Mouse (Mus musculus): ENCODE results near the gene Rnf212. TPM values are rescaled to one million over a fixed set of nuclear protein-coding genes. Genes with fewer than 3 reads are reported as not detected.
A peak's percentile ranks its signal among the peaks of the same experiment; 100 is the strongest.
"Not testable (repeated sequence)": the region's sequence is repeated elsewhere in the genome, so short reads cannot be mapped to it uniquely, and the experiment has no call there.

Gene Rnf212
- 1.4 and 2.5 TPM in 2 replicates for polyA plus RNA-seq (2012; rRNA removed)

GRCm38 (mm10) chr5:108774630-108775306 is at the start of gene Rnf212:
Gene Rnf212 (minus strand): TSS chr5:108774982.
- no peak for TF ChIP-seq POLR2A (IDR thresholded peaks at IDR 0.05; ENCODE audit: low read depth, low read length)
- no peak for TF ChIP-seq CTCF (IDR thresholded peaks at IDR 0.05; ENCODE audit: extremely low read depth, insufficient read depth, insufficient read length, insufficient replicate concordance)
- H3K27me3 ChIP-seq (ENCODE audit: control insufficient read depth, insufficient read depth, low read length): no peaks in the 10 kb centered on the region
- no peaks in the 10 kb centered on the region for H3K4me1 ChIP-seq (ENCODE audit: control insufficient read depth, insufficient read depth, insufficient read length)
- DNase-seq (ENCODE audit: low read depth in 1 of 2, low spot score in 2 of 2): peak in 1 of 2 experiments; percentile 3
- 73% methylated on average over 40 of the region's 40 CpGs for WGBS
- no peaks in the 10 kb centered on the region for H3K36me3 ChIP-seq (ENCODE audit: control insufficient read depth, insufficient read depth, low read length)
- no peak within 1 kb of the TSS for H3K4me3 ChIP-seq (ENCODE audit: extremely low read depth, insufficient read depth, insufficient read length)
- H3K27ac ChIP-seq (ENCODE audit: insufficient read depth, low read length): no peak within 1 kb of the TSS

- no peak overlapping the region for H3K4me3 ChIP-seq (ENCODE audit: extremely low read depth, insufficient read depth, insufficient read length)
- no peaks in the 10 kb centered on the region for H3K4me1 ChIP-seq (ENCODE audit: control insufficient read depth, insufficient read depth, insufficient read length)
- H3K36me3 ChIP-seq (ENCODE audit: control insufficient read depth, insufficient read depth, low read length): no peaks in the 10 kb centered on the region
- 91% methylated on average over 2 of the region's 2 CpGs for WGBS
- H3K27ac ChIP-seq (ENCODE audit: insufficient read depth, low read length): no peak overlapping the region
- TF ChIP-seq POLR2A (IDR thresholded peaks at IDR 0.05; ENCODE audit: low read depth, low read length) (no peak), CTCF (IDR thresholded peaks at IDR 0.05; ENCODE audit: extremely low read depth, insufficient read depth, insufficient read length, insufficient replicate concordance) (no peak)
- no peak for DNase-seq (ENCODE audit: low read depth in 1 of 2, low spot score in 2 of 2)
- no peaks in the 10 kb centered on the region for H3K27me3 ChIP-seq (ENCODE audit: control insufficient read depth, insufficient read depth, low read length)
Observed at GRCm38 (mm10) chr5:108823276-108823675, 48.5 kb upstream of the Rnf212 start.

GRCm38 (mm10) chr5:108808750-108809149 is 34.0 kb upstream of the Rnf212 start, which contains the start of gene Vmn2r8:
Gene Vmn2r8 (minus strand): TSS chr5:108808850.
- DNase-seq (ENCODE audit: low read depth in 1 of 2, low spot score in 2 of 2); H3K27ac ChIP-seq (ENCODE audit: insufficient read depth, low read length): not testable (repeated sequence)
- WGBS: 74% methylated on average over 2 of the region's 2 CpGs

GRCm38 (mm10) chr5:108803646-108804045 is 28.9 kb upstream of the Rnf212 start:
- Histone ChIP-seq H3K4me1 (ENCODE audit: control insufficient read depth, insufficient read depth, insufficient read length) (no peaks in the 10 kb centered on the region), H3K27me3 (ENCODE audit: control insufficient read depth, insufficient read depth, low read length) (no peaks in the 10 kb centered on the region), H3K4me3 (ENCODE audit: extremely low read depth, insufficient read depth, insufficient read length) (no peak overlapping the region), H3K36me3 (ENCODE audit: control insufficient read depth, insufficient read depth, low read length) (no peaks in the 10 kb centered on the region), H3K27ac (ENCODE audit: insufficient read depth, low read length) (no peak overlapping the region)
- TF ChIP-seq POLR2A (IDR thresholded peaks at IDR 0.05; ENCODE audit: low read depth, low read length) (no peak), CTCF (IDR thresholded peaks at IDR 0.05; ENCODE audit: extremely low read depth, insufficient read depth, insufficient read length, insufficient replicate concordance) (no peak)
- no peak for DNase-seq (ENCODE audit: low read depth in 1 of 2, low spot score in 2 of 2)
- 38% methylated on average over 1 of the region's 1 CpGs for WGBS

More at GRCm38 (mm10) chr5:108808750-108809149, 34.0 kb upstream of the Rnf212 start, which contains the start of gene Vmn2r8:
- H3K36me3 ChIP-seq (ENCODE audit: control insufficient read depth, insufficient read depth, low read length); H3K4me1 ChIP-seq (ENCODE audit: control insufficient read depth, insufficient read depth, insufficient read length); H3K27me3 ChIP-seq (ENCODE audit: control insufficient read depth, insufficient read depth, low read length); H3K4me3 ChIP-seq (ENCODE audit: extremely low read depth, insufficient read depth, insufficient read length): not testable (repeated sequence)

- not testable (repeated sequence) for H3K36me3 ChIP-seq (ENCODE audit: control insufficient read depth, insufficient read depth, low read length); H3K4me1 ChIP-seq (ENCODE audit: control insufficient read depth, insufficient read depth, insufficient read length); H3K4me3 ChIP-seq (ENCODE audit: extremely low read depth, insufficient read depth, insufficient read length); H3K27ac ChIP-seq (ENCODE audit: insufficient read depth, low read length); H3K27me3 ChIP-seq (ENCODE audit: control insufficient read depth, insufficient read depth, low read length); DNase-seq (ENCODE audit: low read depth in 1 of 2, low spot score in 2 of 2)
- WGBS: 64% methylated on average over 2 of the region's 2 CpGs
Observed at GRCm38 (mm10) chr5:108795263-108795662, 20.5 kb upstream of the Rnf212 start, which contains the start of gene Tmed11. Gene Tmed11 (minus strand): TSS chr5:108795363.

GRCm38 (mm10) chr5:108790385-108790784 is 15.6 kb upstream of the Rnf212 start:
- not testable (repeated sequence) for H3K27me3 ChIP-seq (ENCODE audit: control insufficient read depth, insufficient read depth, low read length); DNase-seq (ENCODE audit: low read depth in 1 of 2, low spot score in 2 of 2); H3K27ac ChIP-seq (ENCODE audit: insufficient read depth, low read length); H3K36me3 ChIP-seq (ENCODE audit: control insufficient read depth, insufficient read depth, low read length); H3K4me3 ChIP-seq (ENCODE audit: extremely low read depth, insufficient read depth, insufficient read length); H3K4me1 ChIP-seq (ENCODE audit: control insufficient read depth, insufficient read depth, insufficient read length)
- WGBS: 34% methylated on average over 1 of the region's 1 CpGs

- TF ChIP-seq POLR2A (IDR thresholded peaks at IDR 0.05; ENCODE audit: low read depth, low read length) (no peak), CTCF (IDR thresholded peaks at IDR 0.05; ENCODE audit: extremely low read depth, insufficient read depth, insufficient read length, insufficient replicate concordance) (no peak)
- Histone ChIP-seq H3K36me3 (ENCODE audit: control insufficient read depth, insufficient read depth, low read length) (no peaks in the 10 kb centered on the region), H3K27me3 (ENCODE audit: control insufficient read depth, insufficient read depth, low read length) (no peaks in the 10 kb centered on the region), H3K27ac (ENCODE audit: insufficient read depth, low read length) (no peak overlapping the region), H3K4me1 (ENCODE audit: control insufficient read depth, insufficient read depth, insufficient read length) (no peaks in the 10 kb centered on the region), H3K4me3 (ENCODE audit: extremely low read depth, insufficient read depth, insufficient read length) (no peak overlapping the region)
- WGBS: 83% methylated on average over 2 of the region's 2 CpGs
- DNase-seq (ENCODE audit: low read depth in 1 of 2, low spot score in 2 of 2): no peak
Observed at GRCm38 (mm10) chr5:108760002-108760401, 14.8 kb downstream of the Rnf212 start.
